Mouse (Mus musculus) lung, embryonic 15.5 days (tissue): ENCODE measurements around the gene 4931428F04Rik. TPM values are rescaled to one million over a fixed set of nuclear protein-coding genes. Genes with fewer than 3 reads are reported as not detected.

ENCODE experiments used
- ATAC-seq: fragments of 200-750 bp; cut with Nextera tagmentation; 2 replicates; pipeline ENCODE4 v1.8.0; 2017; ENCODE audit warnings: moderate number of reproducible peaks, borderline replicate concordance; ENCODE audit not compliant: low FRiP score, low TSS enrichment; ENCODE audit errors: extremely low read depth
- H3K27ac ChIP-seq: fragments of 300-500 bp; sonication (generic); 2 replicates; pipeline ENCODE4 v1.5.1; 2015; ENCODE audit warnings: moderate library complexity, mild to moderate bottlenecking, inconsistent platforms
- H3K27me3 ChIP-seq: fragments of 300-500 bp; sonication (generic); 2 replicates; pipeline ENCODE4 v1.6.1; 2015; ENCODE audit warnings: inconsistent platforms
- H3K36me3 ChIP-seq: fragments of 300-500 bp; sonication (generic); 2 replicates; pipeline ENCODE4 v1.6.1; 2015; ENCODE audit warnings: inconsistent platforms
- H3K4me1 ChIP-seq: fragments of 300-500 bp; sonication (generic); 2 replicates; pipeline ENCODE4 v1.6.1; 2015; ENCODE audit warnings: inconsistent platforms
- H3K4me2 ChIP-seq: fragments of 300-500 bp; sonication (generic); 2 replicates; pipeline ENCODE4 v1.6.1; 2015; ENCODE audit warnings: inconsistent platforms, mild to moderate bottlenecking, moderate library complexity
- H3K4me3 ChIP-seq: fragments of 300-500 bp; sonication (generic); 2 replicates; pipeline ENCODE4 v1.5.1; 2015; ENCODE audit warnings: mild to moderate bottlenecking, inconsistent platforms
- H3K9ac ChIP-seq: fragments of 300-500 bp; sonication (generic); 2 replicates; pipeline ENCODE4 v1.6.1; 2015; ENCODE audit warnings: inconsistent platforms
- H3K9me3 ChIP-seq: fragments of 300-500 bp; sonication (generic); 2 replicates; pipeline ENCODE4 v1.6.1; 2016; ENCODE audit warnings: inconsistent platforms
- WGBS: fragments of 180-500 bp; shearing (Covaris S2); methylation state at CpG from one replicate; pipeline ENCODE4 v1.1.7; 2015; 5-methylcytosine and 5-hydroxymethylcytosine counted together
- polyA plus RNA-seq: library from polyadenylated mRNA; unstranded; fragments of >200 nt; fragmentation: Nextera tagmentation; extraction: Ambion mirVana; gene quantifications from 2 replicates; pipeline ENCODE4 v1.2.1, GENCODE M21; 2015

4931428F04Rik gene
- polyA plus RNA-seq = 9.7 and 10.0 TPM in 2 replicates

DNA sequence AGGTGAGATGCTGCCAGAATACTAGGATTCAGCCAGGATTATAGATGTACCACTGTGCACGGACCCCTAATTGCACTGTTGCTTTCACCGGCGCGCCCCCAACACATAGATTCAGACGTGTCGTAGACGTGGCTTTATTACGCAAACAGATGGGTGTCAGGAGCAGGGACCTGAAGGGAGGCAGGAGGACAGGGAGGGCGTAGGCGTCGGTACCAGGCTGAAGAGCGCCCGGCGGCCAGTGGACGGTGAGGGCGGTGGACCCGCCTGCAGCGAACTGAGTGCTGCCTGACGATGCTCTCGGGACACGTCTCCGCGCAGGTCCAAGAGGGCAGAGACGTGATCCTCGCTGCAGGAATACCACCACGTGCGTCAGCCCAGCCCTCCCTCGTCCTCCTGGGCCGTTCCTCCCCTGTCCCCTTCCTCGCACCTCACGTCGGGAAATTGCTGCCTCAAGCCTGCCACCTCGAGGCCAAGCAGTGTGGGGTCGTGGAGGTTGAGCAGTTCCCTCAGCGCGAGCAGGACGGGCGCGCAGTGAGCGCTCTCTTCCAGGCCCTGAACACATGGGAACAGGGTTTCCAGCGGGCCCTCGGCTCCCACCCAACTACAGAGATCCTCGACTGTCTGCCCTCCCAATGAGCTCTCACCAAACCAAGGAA lies at the start of gene 4931428F04Rik:
Gene 4931428F04Rik (minus strand): TSS at position 60 of the 656 bp plus-strand sequence.
- Histone ChIP-seq H3K9ac (peak within 1 kb of the TSS; percentile 50), H3K27ac (peak within 1 kb of the TSS; percentile 65), H3K36me3 (no peaks in the 10 kb centered on the region), H3K4me2 (peak within 1 kb of the TSS; percentile 88), H3K4me1 (peaks cover 34% of the 10 kb centered on the region), H3K9me3 (no peaks in the 10 kb centered on the region), H3K4me3 (peak within 1 kb of the TSS; percentile 56), H3K27me3 (peaks cover 12% of the 10 kb centered on the region)
- WGBS = 3% methylated on average over 43 of the region's 43 CpGs
- peak; percentile 31 for ATAC-seq

DNA sequence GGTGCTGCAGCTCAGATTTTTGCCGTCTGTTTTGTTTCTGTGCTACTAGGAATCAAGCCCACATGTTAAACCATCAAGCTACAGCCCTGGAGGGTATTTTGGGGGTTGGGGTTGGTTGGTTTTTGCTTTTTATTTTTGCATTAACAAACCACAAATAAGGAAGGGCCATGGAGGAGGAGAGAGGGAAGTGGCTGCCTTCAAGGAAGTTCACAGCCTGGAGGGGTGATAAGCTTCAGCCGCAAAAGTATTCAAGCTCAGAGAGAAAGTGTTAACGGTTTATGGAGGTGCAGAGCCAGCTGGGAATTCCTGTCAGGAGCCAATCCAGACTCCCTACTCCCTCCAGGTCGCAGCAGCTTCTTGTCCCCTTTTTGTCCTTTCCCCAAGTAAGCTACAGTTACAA lies 49.3 kb upstream of the 4931428F04Rik start:
- peaks cover 58% of the 10 kb centered on the region for H3K36me3 ChIP-seq
- 32% methylated on average over 4 of the region's 4 CpGs for WGBS
- peaks cover 56% of the 10 kb centered on the region for H3K4me1 ChIP-seq
- no peak overlapping the region; the same call in 1 of the 2 replicates for H3K27ac ChIP-seq
- no peaks in the 10 kb centered on the region for H3K27me3 ChIP-seq
- H3K9me3 ChIP-seq = no peaks in the 10 kb centered on the region
- H3K4me3 ChIP-seq = no peak overlapping the region
- H3K4me2 ChIP-seq = no peak overlapping the region
- no peak overlapping the region for H3K9ac ChIP-seq
- no peak for ATAC-seq

DNA sequence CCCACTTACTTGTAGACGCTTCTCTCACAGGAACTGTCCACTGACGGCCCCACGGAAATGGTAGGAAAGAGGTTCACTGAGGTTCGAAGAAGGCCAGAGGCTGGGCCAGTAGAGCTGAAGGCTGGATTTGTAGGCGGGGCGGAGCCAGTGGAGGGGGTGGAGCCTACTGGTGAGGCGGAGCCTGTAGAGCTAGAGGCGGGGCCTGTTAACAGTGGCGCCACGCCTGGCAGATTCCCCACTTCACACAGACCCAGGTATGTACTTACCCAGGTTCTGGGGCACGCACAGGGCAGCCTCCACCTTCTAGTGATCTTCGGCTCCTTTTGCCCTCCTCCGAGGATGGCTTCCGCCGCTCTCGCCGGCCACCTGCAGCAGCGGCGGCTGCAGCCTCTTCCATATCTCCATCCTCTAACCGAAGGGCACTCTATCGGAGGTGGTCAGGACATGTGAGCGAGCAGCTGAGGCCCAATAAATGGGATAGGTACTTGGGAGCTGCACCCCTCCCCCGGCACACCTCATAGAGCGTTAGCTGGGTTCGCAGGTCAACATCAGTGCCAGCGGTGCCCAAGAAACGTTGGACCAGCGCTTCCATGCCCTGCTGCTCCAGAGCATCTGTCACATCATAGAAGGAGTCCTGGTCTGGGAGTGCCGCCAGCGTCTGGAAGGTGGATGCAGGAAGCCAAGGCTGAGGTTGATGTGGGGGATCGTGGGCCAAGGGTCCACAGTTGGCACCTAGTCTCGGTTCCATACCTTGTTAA lies 46.9 kb upstream of the 4931428F04Rik start:
- Histone ChIP-seq H3K36me3 (peaks cover 75% of the 10 kb centered on the region), H3K4me1 (peaks cover 33% of the 10 kb centered on the region), H3K27me3 (no peaks in the 10 kb centered on the region), H3K4me2 (no peak overlapping the region), H3K27ac (no peak overlapping the region), H3K4me3 (no peak overlapping the region), H3K9me3 (no peaks in the 10 kb centered on the region), H3K9ac (no peak overlapping the region)
- ATAC-seq = no peak
- 74% methylated on average over 32 of the region's 32 CpGs for WGBS

DNA sequence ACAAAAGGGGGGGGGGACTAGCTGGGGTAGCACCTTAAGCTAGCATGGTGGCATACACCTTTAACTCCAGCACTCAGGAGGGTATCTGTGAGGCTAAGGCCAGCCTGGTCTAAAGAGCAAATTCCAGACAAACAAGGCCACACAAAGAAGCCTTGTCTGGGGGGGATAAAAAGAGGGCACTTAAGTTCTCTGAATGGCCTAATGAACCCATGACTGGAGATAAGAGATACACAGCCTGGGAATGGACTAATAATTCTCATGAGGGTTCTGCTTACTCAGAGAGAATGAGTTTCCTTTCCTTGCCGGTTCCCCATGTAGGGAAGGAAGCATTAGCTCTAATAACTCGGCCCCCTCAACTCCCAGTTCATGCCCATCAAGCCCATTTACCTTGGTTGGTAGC lies 42.9 kb upstream of the 4931428F04Rik start:
- peaks cover 95% of the 10 kb centered on the region for H3K36me3 ChIP-seq
- WGBS = 40% methylated on average over 2 of the region's 2 CpGs
- no peaks in the 10 kb centered on the region for H3K9me3 ChIP-seq
- no peak for ATAC-seq
- peak overlapping the region; percentile 76 for H3K27ac ChIP-seq
- no peak overlapping the region for H3K4me3 ChIP-seq
- peaks cover 7% of the 10 kb centered on the region for H3K4me1 ChIP-seq
- H3K9ac ChIP-seq = no peak overlapping the region
- no peaks in the 10 kb centered on the region for H3K27me3 ChIP-seq
- H3K4me2 ChIP-seq = no peak overlapping the region

DNA sequence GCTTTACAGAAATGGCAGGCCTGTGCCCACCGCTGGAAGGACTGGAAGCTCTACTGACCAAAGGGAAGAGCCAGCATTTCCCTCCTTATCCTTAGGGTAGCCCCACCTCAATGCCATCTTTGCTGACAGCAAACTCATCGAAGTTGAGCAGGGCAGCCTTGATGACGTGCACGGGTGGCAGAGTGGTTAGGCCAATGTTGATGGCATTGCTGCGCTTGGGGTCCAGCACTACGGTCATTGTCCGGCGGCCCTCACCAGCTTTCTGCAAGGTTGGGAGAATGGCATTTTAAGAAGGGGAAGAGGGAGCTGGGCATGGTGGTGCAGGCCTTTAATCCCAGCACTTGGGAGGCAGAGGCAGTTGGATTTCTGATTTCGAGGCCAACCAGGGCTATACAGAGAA lies 42.3 kb upstream of the 4931428F04Rik start:
- no peaks in the 10 kb centered on the region for H3K9me3 ChIP-seq
- WGBS = 93% methylated on average over 9 of the region's 9 CpGs
- H3K27me3 ChIP-seq = no peaks in the 10 kb centered on the region
- H3K4me2 ChIP-seq = no peak overlapping the region
- H3K4me3 ChIP-seq = no peak overlapping the region
- H3K9ac ChIP-seq = no peak overlapping the region
- H3K27ac ChIP-seq = peak overlapping the region; percentile 76
- peaks cover 13% of the 10 kb centered on the region for H3K4me1 ChIP-seq
- H3K36me3 ChIP-seq = peaks cover 89% of the 10 kb centered on the region
- ATAC-seq = no peak

DNA sequence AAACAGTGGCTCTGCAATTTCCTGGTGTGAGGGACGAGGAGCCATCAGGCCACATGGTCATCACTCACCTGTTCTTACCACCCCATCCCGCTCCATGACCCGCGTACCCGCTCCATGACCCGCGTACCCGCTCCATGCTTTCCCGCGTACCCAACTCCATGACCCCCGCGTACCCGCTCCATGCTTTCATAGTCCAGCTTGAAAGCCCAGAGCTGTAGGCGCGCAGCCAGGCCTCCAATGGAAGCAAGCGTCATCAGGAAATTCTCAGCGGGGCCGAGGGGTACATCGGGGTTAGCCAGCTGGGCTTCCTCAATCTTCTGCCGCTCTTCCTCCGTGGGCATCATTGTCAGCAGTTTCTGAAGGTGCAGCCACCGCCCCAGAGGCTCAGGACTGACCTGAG lies 41.8 kb upstream of the 4931428F04Rik start:
- Histone ChIP-seq H3K4me1 (peaks cover 15% of the 10 kb centered on the region), H3K4me2 (no peak overlapping the region), H3K9ac (no peak overlapping the region), H3K9me3 (no peaks in the 10 kb centered on the region), H3K27ac (no peak overlapping the region), H3K27me3 (no peaks in the 10 kb centered on the region), H3K4me3 (no peak overlapping the region), H3K36me3 (peaks cover 85% of the 10 kb centered on the region)
- ATAC-seq = no peak
- WGBS = 89% methylated on average over 22 of the region's 22 CpGs

DNA sequence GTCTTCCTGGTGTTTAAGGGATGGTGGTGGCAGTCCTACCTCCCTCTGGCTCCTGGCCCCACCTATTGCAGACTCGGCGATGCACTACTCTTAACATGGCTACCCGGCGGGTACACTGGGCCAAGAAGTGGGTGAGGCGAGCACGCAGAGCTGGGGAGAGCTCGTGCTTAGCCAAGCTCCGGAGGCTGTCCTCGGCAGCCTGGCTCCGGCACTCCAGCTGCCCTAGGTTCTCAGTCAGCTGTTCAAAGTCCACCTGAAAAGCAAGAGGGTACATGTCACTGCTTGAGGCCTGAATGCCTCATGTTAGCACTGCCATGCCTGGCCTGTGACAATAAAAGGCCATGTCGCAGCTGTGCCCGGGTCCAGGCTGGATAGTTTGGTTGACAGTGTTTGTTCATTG lies 40.7 kb upstream of the 4931428F04Rik start:
- Histone ChIP-seq H3K4me3 (no peak overlapping the region), H3K9ac (no peak overlapping the region), H3K27me3 (no peaks in the 10 kb centered on the region), H3K9me3 (no peaks in the 10 kb centered on the region), H3K4me1 (peaks cover 19% of the 10 kb centered on the region), H3K27ac (no peak overlapping the region), H3K4me2 (no peak overlapping the region), H3K36me3 (peaks cover 73% of the 10 kb centered on the region)
- WGBS = 91% methylated on average over 12 of the region's 12 CpGs
- no peak for ATAC-seq

DNA sequence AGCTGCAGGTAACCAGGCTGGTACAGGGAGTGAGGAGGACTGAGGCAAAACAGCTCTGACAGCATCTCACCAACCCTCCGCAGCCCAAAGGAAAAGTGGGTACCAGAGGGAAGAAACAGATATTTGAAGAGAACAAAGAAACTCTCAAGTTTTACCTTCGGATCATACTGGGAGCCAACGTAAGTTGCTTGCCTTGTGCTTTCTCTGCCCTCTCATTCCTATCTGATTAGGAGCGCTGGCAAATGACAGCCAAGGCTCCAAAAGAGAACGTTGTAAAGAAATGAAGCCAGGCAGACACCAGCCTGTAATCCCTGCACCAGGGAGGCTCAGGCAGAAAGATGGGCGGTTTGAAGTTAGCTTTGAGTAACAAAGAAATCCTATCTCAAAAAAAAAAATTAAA lies 37.3 kb upstream of the 4931428F04Rik start:
- Histone ChIP-seq H3K36me3 (peaks cover 46% of the 10 kb centered on the region), H3K9me3 (no peaks in the 10 kb centered on the region)
- WGBS = 21% methylated on average over 6 of the region's 6 CpGs

DNA sequence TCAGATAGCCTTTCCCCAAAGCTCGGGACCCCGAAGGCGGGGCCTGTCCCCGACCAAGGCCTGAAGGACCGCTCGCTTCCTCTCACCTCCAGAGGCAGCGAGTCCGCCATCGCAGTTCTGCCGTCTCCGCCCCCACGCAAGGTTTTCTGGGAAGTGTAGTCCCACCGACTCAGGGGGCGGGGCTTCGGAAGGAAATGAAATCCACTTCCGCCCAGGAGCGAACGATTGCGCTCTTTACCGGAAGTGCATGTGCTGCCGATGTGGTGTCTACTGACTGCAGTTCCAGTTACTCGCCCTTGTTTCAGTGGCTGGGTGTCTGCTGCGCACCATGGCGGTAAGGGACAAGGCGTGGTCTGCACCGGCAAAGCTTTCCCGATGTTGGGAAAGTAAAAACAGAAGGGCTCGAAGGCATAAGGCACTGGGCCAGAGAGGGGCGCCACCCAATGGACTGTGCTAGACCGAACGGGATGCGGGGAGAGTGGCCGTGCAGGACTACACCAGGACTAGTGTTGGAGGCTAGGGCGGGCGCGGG lies 36.5 kb upstream of the 4931428F04Rik start, which contains the start of the genes Lrrc29 and Tmem208:
Gene Lrrc29 (minus strand): TSS at position 138 of the 532 bp plus-strand sequence.
Gene Tmem208 (plus strand): TSS at position 214 of the 532 bp plus-strand sequence.
- Histone ChIP-seq H3K4me3 (peak within 1 kb of the TSS; percentile 80), H3K36me3 (peaks cover 38% of the 10 kb centered on the region), H3K9ac (peak within 1 kb of the TSS; percentile 83), H3K27ac (peak within 1 kb of the TSS; percentile 93), H3K9me3 (no peaks in the 10 kb centered on the region), H3K4me1 (peaks cover 26% of the 10 kb centered on the region), H3K27me3 (no peaks in the 10 kb centered on the region), H3K4me2 (peak within 1 kb of the TSS; percentile 75)
- under 1% methylated on average over 36 of the region's 36 CpGs for WGBS
- peak; percentile 90 for ATAC-seq

More for the DNA sequence above, 37.3 kb upstream of the 4931428F04Rik start:
- Histone ChIP-seq H3K27me3 (no peaks in the 10 kb centered on the region), H3K4me1 (peaks cover 26% of the 10 kb centered on the region), H3K4me3 (peak overlapping the region; percentile 80), H3K9ac (peak overlapping the region; percentile 83), H3K4me2 (peak overlapping the region; percentile 75), H3K27ac (peak overlapping the region; percentile 93)
- ATAC-seq = no peak

DNA sequence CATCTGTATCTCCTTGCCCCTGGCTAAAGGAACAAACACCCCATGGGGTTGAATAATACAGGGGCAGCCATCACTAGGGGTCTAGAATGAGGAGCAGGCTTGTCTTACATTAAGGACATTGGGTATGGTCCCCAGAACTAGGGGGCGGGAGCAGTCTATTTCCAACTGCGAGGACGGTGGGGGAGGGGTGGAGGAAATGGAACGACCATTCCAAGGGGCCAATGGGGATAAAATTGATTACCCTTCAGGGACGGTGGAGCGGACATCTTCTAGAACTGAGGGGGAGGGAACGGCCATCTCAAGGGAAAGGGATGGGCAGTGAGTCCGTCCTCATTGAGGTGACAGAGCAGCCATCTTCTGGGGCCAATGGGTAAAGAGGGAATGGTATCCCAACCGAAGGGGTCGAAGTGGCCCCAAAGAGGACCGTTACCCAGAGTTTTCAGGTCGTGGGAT lies 36.0 kb upstream of the 4931428F04Rik start:
- Histone ChIP-seq H3K9ac (peak overlapping the region; percentile 83), H3K27ac (peak overlapping the region; percentile 76), H3K36me3 (peaks cover 33% of the 10 kb centered on the region), H3K4me2 (peak overlapping the region; percentile 75), H3K4me1 (peaks cover 26% of the 10 kb centered on the region), H3K9me3 (no peaks in the 10 kb centered on the region), H3K27me3 (no peaks in the 10 kb centered on the region), H3K4me3 (peak overlapping the region; percentile 80)
- 0% methylated on average over 12 of the region's 12 CpGs for WGBS
- ATAC-seq = peak; percentile 36; the same call in 1 of the 2 replicates

DNA sequence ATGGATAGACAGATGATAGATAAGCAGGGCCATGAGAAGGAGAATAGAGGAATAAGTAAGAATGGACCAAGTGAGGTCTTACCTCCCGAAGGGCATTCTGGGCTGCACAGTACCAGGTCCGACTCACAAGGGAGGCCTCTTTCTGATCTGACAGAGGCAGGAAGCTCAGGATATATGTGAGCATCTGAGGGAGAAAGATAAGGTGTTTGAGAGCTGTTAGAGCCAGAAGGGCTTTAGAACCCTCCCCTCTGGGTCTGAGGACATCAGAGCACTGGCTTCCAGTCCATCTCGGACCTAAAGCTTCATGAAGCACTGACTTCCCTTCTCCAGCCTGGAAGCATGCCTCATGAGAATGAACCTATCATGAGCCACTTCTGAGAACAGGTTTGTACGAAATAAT lies 33.5 kb upstream of the 4931428F04Rik start:
- H3K4me1 ChIP-seq = peaks cover 31% of the 10 kb centered on the region
- H3K9me3 ChIP-seq = no peaks in the 10 kb centered on the region
- H3K4me2 ChIP-seq = no peak overlapping the region
- H3K36me3 ChIP-seq = peaks cover 15% of the 10 kb centered on the region
- H3K27ac ChIP-seq = no peak overlapping the region
- no peak overlapping the region for H3K9ac ChIP-seq
- 82% methylated on average over 4 of the region's 4 CpGs for WGBS
- no peak overlapping the region for H3K4me3 ChIP-seq
- no peaks in the 10 kb centered on the region for H3K27me3 ChIP-seq
- no peak for ATAC-seq
